Mouse (Mus musculus) small intestine, adult 10 weeks (tissue): ENCODE data around the gene Mc3r. TPM values are rescaled to one million over a fixed set of nuclear protein-coding genes. Genes with fewer than 3 reads are reported as not detected.

Source experiments
- polyA plus RNA-seq: library from polyadenylated mRNA; stranded (reverse); fragments of 350-450 nt; fragmentation: Illumina TruSeq; extraction: RNeasy Lipid Tissue Mini Kit (QIAGEN cat#74804); gene quantifications from one replicate; pipeline ENCODE4 v1.2.3, GENCODE M21; 2014; ENCODE audit warnings: low replicate concordance

Mc3r gene
- polyA plus RNA-seq = not detected

DNA sequence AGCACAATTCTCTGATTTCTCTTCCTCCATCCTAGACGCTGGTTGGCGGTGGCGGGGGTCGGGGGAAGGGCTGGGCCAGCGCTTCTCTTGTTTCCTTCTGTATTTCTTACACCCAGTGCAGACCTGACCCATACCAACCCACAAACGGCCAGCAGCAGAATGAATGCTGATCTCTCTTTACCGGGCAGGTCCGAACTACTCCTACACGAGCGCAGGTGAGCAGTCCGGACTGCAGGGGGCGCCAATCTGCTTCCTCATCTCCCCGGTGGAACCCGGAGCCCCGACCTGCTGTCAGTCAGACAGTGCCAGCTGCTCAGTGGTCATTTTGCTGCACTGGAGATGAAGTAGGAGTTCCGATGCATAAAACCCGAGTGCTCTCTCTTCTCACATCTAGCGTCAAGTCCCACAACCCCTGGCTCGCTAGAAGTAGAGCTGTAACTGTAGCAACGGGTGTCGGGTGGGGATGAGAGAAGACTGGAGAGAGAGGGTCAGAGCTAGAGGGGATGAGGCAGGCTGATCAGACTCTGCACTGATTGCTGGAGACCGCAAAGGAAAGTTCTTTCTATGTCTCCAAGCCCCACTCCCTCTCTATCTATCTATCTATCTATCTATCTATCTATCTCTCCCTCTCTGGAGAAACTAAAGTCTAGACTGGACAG, at the start of gene Mc3r:
Gene Mc3r, plus strand, starts transcription at position 387 of the 659 bp plus-strand sequence.

Other genes starting within 250 kb of the Mc3r start
- not detected for gene Cbln4, start 205.0 kb upstream of the Mc3r start, polyA plus RNA-seq
- 15.9 TPM for gene Fam210b, start 97.1 kb downstream of the Mc3r start, polyA plus RNA-seq
- gene Aurka, start 122.0 kb downstream of the Mc3r start, polyA plus RNA-seq = 6.5 TPM
- 2.2 TPM for gene Cstf1, start 122.2 kb downstream of the Mc3r start, polyA plus RNA-seq
- 0.52 TPM for gene Cass4, start 145.3 kb downstream of the Mc3r start, polyA plus RNA-seq
- gene Rtf2, start 192.1 kb downstream of the Mc3r start, polyA plus RNA-seq = 0.71 TPM
- gene Gcnt7, start 210.1 kb downstream of the Mc3r start, polyA plus RNA-seq = not detected
- not detected for gene Fam209, start 224.0 kb downstream of the Mc3r start, polyA plus RNA-seq